Mouse (Mus musculus) 3T3-L1 (cell line): Measurements from ENCODE around the gene Car8.
A peak's percentile ranks its signal among the peaks of the same experiment; 100 is the strongest.

Source experiments
- DNase-seq: peaks from one replicate; pipeline ENCODE4 v3.0.0-alpha.2; 2015; ENCODE audit warnings: low read depth, low spot score

Gene Car8

GRCm38 (mm10) chr4:8238560-8239305 is at the start of gene Car8:
Gene Car8 (minus strand): TSS chr4:8239041.
- DNase-seq, result no peak

GRCm38 (mm10) chr4:8284934-8285333 is 46.1 kb upstream of the Car8 start:
- no peak for DNase-seq

- no peak for DNase-seq
Observed at GRCm38 (mm10) chr4:8278159-8278558, 39.3 kb upstream of the Car8 start.

- no peak for DNase-seq
Observed at GRCm38 (mm10) chr4:8249805-8250204, 11.0 kb upstream of the Car8 start.

GRCm38 (mm10) chr4:8245495-8246063 is 6.7 kb upstream of the Car8 start:
- no peak for DNase-seq

GRCm38 (mm10) chr4:8245062-8245461 is 6.2 kb upstream of the Car8 start:
- no peak for DNase-seq

GRCm38 (mm10) chr4:8239699-8240098 is 858 bp upstream of the Car8 start:
- no peak for DNase-seq

- no peak for DNase-seq
Observed at GRCm38 (mm10) chr4:8239306-8239670, 447 bp upstream of the Car8 start.

- DNase-seq, result no peak
Observed at GRCm38 (mm10) chr4:8232393-8233111, 6.3 kb downstream of the Car8 start.

- no peak for DNase-seq
Observed at GRCm38 (mm10) chr4:8231291-8231871, 7.5 kb downstream of the Car8 start.

GRCm38 (mm10) chr4:8229661-8230298 is 9.1 kb downstream of the Car8 start:
- DNase-seq, result no peak

GRCm38 (mm10) chr4:8218941-8219340 is 19.9 kb downstream of the Car8 start:
- peak; percentile 38 for DNase-seq

GRCm38 (mm10) chr4:8218004-8218403 is 20.8 kb downstream of the Car8 start:
- DNase-seq, result peak; percentile 95

- DNase-seq, result no peak
Observed at GRCm38 (mm10) chr4:8217272-8217671, 21.6 kb downstream of the Car8 start.

GRCm38 (mm10) chr4:8216551-8216950 is 22.3 kb downstream of the Car8 start:
- DNase-seq, result no peak

GRCm38 (mm10) chr4:8213661-8214060 is 25.2 kb downstream of the Car8 start:
- peak; percentile 68 for DNase-seq

GRCm38 (mm10) chr4:8212873-8213569 is 25.8 kb downstream of the Car8 start:
- peak; percentile 73 for DNase-seq

- DNase-seq, result peak; percentile 57
Observed at GRCm38 (mm10) chr4:8210452-8210851, 28.4 kb downstream of the Car8 start.

- no peak for DNase-seq
Observed at GRCm38 (mm10) chr4:8207924-8208323, 30.9 kb downstream of the Car8 start.

- DNase-seq, result peak; percentile 48
Observed at GRCm38 (mm10) chr4:8206918-8207573, 31.8 kb downstream of the Car8 start.
